Mouse (Mus musculus): ENCODE results near the gene Hpcal1. TPM values are rescaled to one million over a fixed set of nuclear protein-coding genes. Genes with fewer than 3 reads are reported as not detected.
A peak's percentile ranks its signal among the peaks of the same experiment; 100 is the strongest.
"Not testable (repeated sequence)": the region's sequence is repeated elsewhere in the genome, so short reads cannot be mapped to it uniquely, and the experiment has no call there.

Gene Hpcal1
- polyA plus RNA-seq, 2 experiments = 44.1 to 55.7 TPM

- H3K4me3 ChIP-seq (replicated peaks; ENCODE audit: low read length) = no peak overlapping the region
- H3K9me3 ChIP-seq (ENCODE audit: control insufficient read depth, low read length) = no peaks in the 10 kb centered on the region
- 61% methylated on average over 3 of the region's 3 CpGs for WGBS
- TF ChIP-seq POLR2A (IDR thresholded peaks at IDR 0.05; ENCODE audit: borderline replicate concordance, extremely low read depth, insufficient read depth, insufficient read length) = no peak
- no peaks in the 10 kb centered on the region for H3K27me3 ChIP-seq (ENCODE audit: control insufficient read depth, insufficient read depth, low read length)
- H3K4me2 ChIP-seq (replicated peaks; ENCODE audit: low read depth, low read length, severe bottlenecking) = no peak overlapping the region
- DNase-seq (ENCODE audit: low spot score) (peak; percentile 67), ATAC-seq (ENCODE audit: low FRiP score, low read depth) (no peak)
- H3K9ac ChIP-seq (ENCODE audit: low read depth, low read length, severe bottlenecking) = no peak overlapping the region
- 0 out of 2 replicates have a peak, but pooled peaks cover 2% of the 10 kb centered on the region for H3K36me3 ChIP-seq (ENCODE audit: control insufficient read depth, insufficient read depth, low read length)
- no peak overlapping the region for H3K27ac ChIP-seq (replicated peaks; ENCODE audit: low read depth, low read length)
- H3K4me1 ChIP-seq (ENCODE audit: control insufficient read depth, insufficient read depth, low read length) = no peaks in the 10 kb centered on the region
Observed at GRCm38 (mm10) chr12:17795660-17796278, 105.1 kb downstream of the Hpcal1 start.

GRCm38 (mm10) chr12:17798261-17798660, 107.6 kb downstream of the Hpcal1 start:
- not testable (repeated sequence) for ATAC-seq (ENCODE audit: low FRiP score, low read depth)
- 87% methylated on average over 11 of the region's 11 CpGs for WGBS

GRCm38 (mm10) chr12:17808542-17808941, 117.9 kb downstream of the Hpcal1 start:
- TF ChIP-seq POLR2A (IDR thresholded peaks at IDR 0.05; ENCODE audit: borderline replicate concordance, extremely low read depth, insufficient read depth, insufficient read length) = no peak
- 39% methylated on average over 2 of the region's 2 CpGs for WGBS
- peak; percentile 85 for DNase-seq (ENCODE audit: low spot score)
- Histone ChIP-seq H3K4me1 (ENCODE audit: control insufficient read depth, insufficient read depth, low read length) (no peaks in the 10 kb centered on the region), H3K9me3 (ENCODE audit: control insufficient read depth, low read length) (no peaks in the 10 kb centered on the region), H3K4me3 (replicated peaks; ENCODE audit: low read length) (no peak overlapping the region), H3K9ac (ENCODE audit: low read depth, low read length, severe bottlenecking) (no peak overlapping the region), H3K36me3 (ENCODE audit: control insufficient read depth, insufficient read depth, low read length) (no peaks in the 10 kb centered on the region), H3K4me2 (replicated peaks; ENCODE audit: low read depth, low read length, severe bottlenecking) (no peak overlapping the region), H3K27ac (replicated peaks; ENCODE audit: low read depth, low read length) (no peak overlapping the region), H3K27me3 (ENCODE audit: control insufficient read depth, insufficient read depth, low read length) (no peaks in the 10 kb centered on the region)
- no peak for ATAC-seq (ENCODE audit: low FRiP score, low read depth)

More at GRCm38 (mm10) chr12:17798261-17798660, 107.6 kb downstream of the Hpcal1 start:
- H3K4me3 ChIP-seq (replicated peaks; ENCODE audit: low read length); H3K4me2 ChIP-seq (replicated peaks; ENCODE audit: low read depth, low read length, severe bottlenecking); H3K9me3 ChIP-seq (ENCODE audit: control insufficient read depth, low read length); H3K36me3 ChIP-seq (ENCODE audit: control insufficient read depth, insufficient read depth, low read length); DNase-seq (ENCODE audit: low spot score); H3K27ac ChIP-seq (replicated peaks; ENCODE audit: low read depth, low read length); H3K9ac ChIP-seq (ENCODE audit: low read depth, low read length, severe bottlenecking); H3K27me3 ChIP-seq (ENCODE audit: control insufficient read depth, insufficient read depth, low read length); H3K4me1 ChIP-seq (ENCODE audit: control insufficient read depth, insufficient read depth, low read length): not testable (repeated sequence)

- WGBS = 83% methylated on average over 1 of the region's 1 CpGs
- DNase-seq (ENCODE audit: low spot score) = not testable (repeated sequence)
Observed at GRCm38 (mm10) chr12:17835279-17835678, 144.6 kb downstream of the Hpcal1 start.

More at GRCm38 (mm10) chr12:17835279-17835678, 144.6 kb downstream of the Hpcal1 start:
- H3K27me3 ChIP-seq (ENCODE audit: control insufficient read depth, insufficient read depth, low read length); H3K4me3 ChIP-seq (replicated peaks; ENCODE audit: low read length); H3K4me1 ChIP-seq (ENCODE audit: control insufficient read depth, insufficient read depth, low read length); H3K27ac ChIP-seq (replicated peaks; ENCODE audit: low read depth, low read length); H3K4me2 ChIP-seq (replicated peaks; ENCODE audit: low read depth, low read length, severe bottlenecking); H3K36me3 ChIP-seq (ENCODE audit: control insufficient read depth, insufficient read depth, low read length); ATAC-seq (ENCODE audit: low FRiP score, low read depth); H3K9me3 ChIP-seq (ENCODE audit: control insufficient read depth, low read length); H3K9ac ChIP-seq (ENCODE audit: low read depth, low read length, severe bottlenecking): not testable (repeated sequence)

Other genes starting within 250 kb of the Hpcal1 start
- gene Odc1, start 146.1 kb upstream of the Hpcal1 start, polyA plus RNA-seq (2012; rRNA removed) = 213 and 223 TPM in 2 replicates
- gene Odc1, start 146.1 kb upstream of the Hpcal1 start, polyA plus RNA-seq (2014; fragmentation: Nextera tagmentation; extraction: Ambion mirVana) = 177 and 178 TPM in 2 replicates

Measured in limb, embryonic 14.5 days (tissue).